Mouse (Mus musculus) colon, adult 2 months (tissue): Measurements from ENCODE around the gene Cacna1i. TPM values are rescaled to one million over a fixed set of nuclear protein-coding genes. Genes with fewer than 3 reads are reported as not detected.

ENCODE experiments used
- polyA plus RNA-seq: library from polyadenylated mRNA; depleted of rRNA; stranded (reverse); fragments of >200 nt; gene quantifications from 2 replicates; pipeline ENCODE4 v1.2.3, GENCODE M21; 2012; rRNA removed

Gene Cacna1i
- polyA plus RNA-seq, result 0.46 and 0.78 TPM in 2 replicates

GRCm38 (mm10) chr15:80286851-80287415 lies at the start of gene Cacna1i:
TSS of gene Cacna1i (plus strand) at chr15:80287238.

GRCm38 (mm10) chr15:80254847-80255645 lies 32.0 kb upstream of the Cacna1i start, which contains the start of gene Atf4:
TSS of gene Atf4 (plus strand) at chr15:80255184.

GRCm38 (mm10) chr15:80263610-80264575 lies 23.1 kb upstream of the Cacna1i start, which contains the start of gene Rps19bp1:
TSS of gene Rps19bp1 (minus strand) at chr15:80264315.

Other genes starting within 250 kb of the Cacna1i start
- 22.7 and 28.6 TPM in 2 replicates for gene Syngr1, start 195.9 kb upstream of the Cacna1i start, polyA plus RNA-seq
- gene Rpl3, start 195.4 kb upstream of the Cacna1i start, polyA plus RNA-seq, result 577 and 748 TPM in 2 replicates
- 34.8 and 35.4 TPM in 2 replicates for gene Tab1, start 154.1 kb upstream of the Cacna1i start, polyA plus RNA-seq
- gene Mgat3, start 113.5 kb upstream of the Cacna1i start, polyA plus RNA-seq, result 68.4 and 79.7 TPM in 2 replicates
- 15.6 and 16.7 TPM in 2 replicates for gene Mief1, start 53.2 kb upstream of the Cacna1i start, polyA plus RNA-seq
- not detected in 2 replicates for gene AC140267.1, start 51.4 kb upstream of the Cacna1i start, polyA plus RNA-seq
- gene Atf4, start 32.1 kb upstream of the Cacna1i start, polyA plus RNA-seq, result 134 and 164 TPM in 2 replicates
- 21.8 and 27.8 TPM in 2 replicates for gene Rps19bp1, start 22.9 kb upstream of the Cacna1i start, polyA plus RNA-seq